Mouse (Mus musculus): Measurements from ENCODE around the gene Riok1.

- no peak for TF ChIP-seq CTCF (IDR thresholded peaks at IDR 0.05)
- TF ChIP-seq POLR2A (IDR thresholded peaks at IDR 0.05; ENCODE audit: insufficient read depth, low read depth, low read length) = no peak
- no peak for TF ChIP-seq EP300 (IDR thresholded peaks at IDR 0.05; ENCODE audit: insufficient read depth, low read depth, low read length)
These were observed 37.6 kb downstream of the Riok1 start for GRCm38 (mm10) chr13:38074404-38074803.
